Mouse (Mus musculus): ENCODE data around the gene Trabd2b.

Trabd2b gene

GRCm38 (mm10) chr4:114547658-114548448 is 141.3 kb downstream of the Trabd2b start:
- no peak for DNase-seq

GRCm38 (mm10) chr4:114549487-114549886 is 143.0 kb downstream of the Trabd2b start:
- DNase-seq = no peak

GRCm38 (mm10) chr4:114550471-114551156 is 144.1 kb downstream of the Trabd2b start:
- DNase-seq = no peak

GRCm38 (mm10) chr4:114556880-114557279 is 150.4 kb downstream of the Trabd2b start:
- DNase-seq = no peak

- no peak for DNase-seq
Observed at GRCm38 (mm10) chr4:114557731-114558130, 151.2 kb downstream of the Trabd2b start.

GRCm38 (mm10) chr4:114558487-114558886 is 152.0 kb downstream of the Trabd2b start:
- DNase-seq = peak; percentile 18

GRCm38 (mm10) chr4:114560638-114561216 is 154.2 kb downstream of the Trabd2b start:
- DNase-seq = no peak

- no peak for DNase-seq
Observed at GRCm38 (mm10) chr4:114564131-114564695, 157.7 kb downstream of the Trabd2b start.

GRCm38 (mm10) chr4:114567594-114567993 is 161.1 kb downstream of the Trabd2b start:
- no peak for DNase-seq

GRCm38 (mm10) chr4:114568081-114568605 is 161.6 kb downstream of the Trabd2b start:
- no peak for DNase-seq

- DNase-seq = no peak
Observed at GRCm38 (mm10) chr4:114578153-114578950, 171.8 kb downstream of the Trabd2b start.

- peak; percentile 20 for DNase-seq
Observed at GRCm38 (mm10) chr4:114583546-114584144, 177.1 kb downstream of the Trabd2b start.

GRCm38 (mm10) chr4:114584686-114585085 is 178.2 kb downstream of the Trabd2b start:
- DNase-seq = no peak

- DNase-seq = no peak
Observed at GRCm38 (mm10) chr4:114593554-114594215, 187.2 kb downstream of the Trabd2b start.

GRCm38 (mm10) chr4:114595188-114595701 is 188.7 kb downstream of the Trabd2b start:
- no peak for DNase-seq

- DNase-seq = peak; percentile 19
Observed at GRCm38 (mm10) chr4:114599121-114599520, 192.6 kb downstream of the Trabd2b start.

- DNase-seq = no peak
Observed at GRCm38 (mm10) chr4:114601201-114602009, 194.9 kb downstream of the Trabd2b start.

GRCm38 (mm10) chr4:114605670-114606069 is 199.1 kb downstream of the Trabd2b start:
- DNase-seq = no peak

GRCm38 (mm10) chr4:114607873-114608272 is 201.3 kb downstream of the Trabd2b start:
- DNase-seq = no peak

- no peak for DNase-seq
Observed at GRCm38 (mm10) chr4:114609297-114609696, 202.8 kb downstream of the Trabd2b start.

Data from liver (tissue).